Mouse (Mus musculus): ENCODE measurements at regions not wholly inside any gene's neighbourhood (a gene's known extent, or its start where the extent isn't known, plus 50 kb on each side); places are given as distances from the start of the nearest gene placed in this dataset.

GRCm38 (mm10) chr11:64718316-64719085, 260.3 kb upstream of the Elac2 start:
- TF ChIP-seq GATA4 (IDR thresholded peaks at IDR 0.05; ENCODE audit: insufficient replicate concordance, low read length): no peak

- no peak for TF ChIP-seq GATA4 (IDR thresholded peaks at IDR 0.05; ENCODE audit: insufficient replicate concordance, low read length)
These were observed 252.6 kb upstream of the Elac2 start for GRCm38 (mm10) chr11:64726249-64726648.

DNA sequence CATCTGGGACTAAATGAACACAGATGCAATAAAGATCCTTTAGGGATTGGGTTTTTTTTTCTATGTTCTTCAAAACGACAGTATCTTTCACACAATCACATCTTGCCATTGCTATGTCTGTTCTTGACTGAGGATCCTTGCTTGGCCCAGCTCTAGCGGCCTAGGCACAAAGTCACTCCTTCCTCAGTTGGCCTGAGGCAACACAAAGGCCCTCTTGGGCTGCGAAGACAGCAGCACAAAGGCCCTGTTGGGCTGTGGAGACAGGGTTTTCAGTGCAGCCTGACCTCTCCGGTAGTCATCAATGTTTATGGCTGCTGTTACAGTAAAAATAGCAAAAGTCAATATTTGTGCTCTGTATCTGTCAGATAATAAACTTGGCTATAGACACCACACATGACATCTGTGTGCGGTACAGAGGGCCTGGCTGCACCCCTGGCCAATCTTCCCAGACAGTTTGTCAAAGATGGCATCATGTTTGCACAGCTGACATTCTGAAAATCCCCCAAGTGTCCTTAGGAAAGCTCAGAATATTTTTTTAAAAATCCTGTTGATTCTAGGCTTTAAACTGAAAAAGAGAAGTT, 250.9 kb upstream of the Elac2 start:
- TF ChIP-seq GATA4 (IDR thresholded peaks at IDR 0.05; ENCODE audit: insufficient replicate concordance, low read length): no peak

DNA sequence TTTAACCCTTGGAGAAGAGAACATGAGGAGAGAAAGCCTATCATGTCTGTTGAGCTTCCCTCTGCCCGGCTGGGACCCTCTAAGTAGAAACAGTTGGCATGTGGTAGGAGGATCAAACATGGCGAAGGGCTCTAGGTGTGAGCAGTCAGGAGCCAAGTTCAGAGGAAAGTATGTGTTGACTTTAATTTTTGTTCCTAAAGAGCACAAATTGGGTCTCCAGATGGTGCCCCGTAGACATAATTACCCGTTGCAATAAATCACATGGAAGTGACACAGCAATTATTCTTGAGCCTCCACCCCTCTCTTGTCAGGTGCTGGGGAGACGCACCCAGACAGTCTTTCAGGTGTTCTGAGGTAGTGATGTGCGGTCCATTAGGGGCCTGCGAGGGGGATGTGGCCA, 239.9 kb upstream of the Elac2 start:
- no peak for TF ChIP-seq GATA4 (IDR thresholded peaks at IDR 0.05; ENCODE audit: insufficient replicate concordance, low read length)

- no peak for TF ChIP-seq GATA4 (IDR thresholded peaks at IDR 0.05; ENCODE audit: insufficient replicate concordance, low read length)
These were observed 235.1 kb upstream of the Elac2 start for GRCm38 (mm10) chr11:64743753-64744152.

DNA sequence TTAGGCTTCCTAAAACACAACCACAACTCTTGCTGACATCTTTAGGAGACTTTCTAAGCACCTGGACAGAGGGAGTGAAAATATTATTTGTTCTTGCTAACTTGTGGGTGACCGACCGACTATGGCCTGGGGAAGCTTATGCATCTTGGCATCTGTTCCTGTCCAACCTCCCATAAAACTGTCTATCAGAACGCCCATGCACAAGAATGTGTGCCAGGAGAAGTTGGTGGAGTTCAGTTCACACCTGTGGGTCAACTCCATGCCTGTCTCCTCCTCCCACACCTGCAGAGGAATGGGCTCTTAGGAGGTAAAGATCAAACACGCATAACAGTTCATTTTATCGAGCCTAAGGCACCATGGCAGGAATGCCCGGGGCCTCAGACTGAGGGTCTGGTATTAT, 232.7 kb upstream of the Elac2 start:
- TF ChIP-seq GATA4 (IDR thresholded peaks at IDR 0.05; ENCODE audit: insufficient replicate concordance, low read length): no peak

DNA sequence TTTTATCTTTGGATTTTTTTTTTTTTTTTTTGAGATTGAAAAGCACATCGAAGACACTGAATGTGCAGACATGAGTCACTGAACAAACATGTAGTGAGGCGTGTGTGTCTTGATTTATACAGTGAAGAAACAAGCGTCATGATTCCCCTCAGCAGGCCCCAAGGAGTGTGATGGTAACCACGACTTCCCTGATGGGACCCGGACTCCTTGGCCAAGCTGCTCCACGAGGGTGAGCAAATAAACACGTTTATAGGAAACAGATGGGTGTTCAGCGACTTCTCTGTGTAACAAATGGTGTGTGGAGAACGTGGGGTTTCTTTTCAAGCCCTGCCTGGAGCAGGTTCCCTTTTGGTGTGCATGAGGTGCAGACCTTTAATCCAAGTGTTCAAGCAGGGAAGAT, 228.9 kb upstream of the Elac2 start:
- no peak for TF ChIP-seq GATA4 (IDR thresholded peaks at IDR 0.05; ENCODE audit: insufficient replicate concordance, low read length)

DNA sequence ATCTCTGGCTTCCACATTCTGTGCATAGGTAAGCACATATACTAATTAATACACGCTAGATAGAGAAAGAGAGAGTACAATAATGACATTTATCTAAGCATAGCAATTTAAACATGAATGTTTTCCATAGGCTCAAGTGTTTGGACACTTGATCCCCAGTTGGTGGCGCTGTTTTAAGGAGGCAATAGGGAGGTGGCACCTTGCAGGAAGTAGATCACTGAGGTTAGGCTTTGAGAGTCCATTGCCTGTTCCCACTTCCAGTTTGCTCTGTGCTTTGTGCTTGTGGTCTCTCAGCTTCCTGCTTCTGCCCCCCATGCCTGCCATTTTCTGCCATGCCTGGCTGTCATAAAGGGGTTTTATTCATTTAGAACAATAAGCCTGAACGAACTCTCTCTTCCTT, 226.5 kb upstream of the Elac2 start:
- TF ChIP-seq GATA4 (IDR thresholded peaks at IDR 0.05; ENCODE audit: insufficient replicate concordance, low read length): no peak

DNA sequence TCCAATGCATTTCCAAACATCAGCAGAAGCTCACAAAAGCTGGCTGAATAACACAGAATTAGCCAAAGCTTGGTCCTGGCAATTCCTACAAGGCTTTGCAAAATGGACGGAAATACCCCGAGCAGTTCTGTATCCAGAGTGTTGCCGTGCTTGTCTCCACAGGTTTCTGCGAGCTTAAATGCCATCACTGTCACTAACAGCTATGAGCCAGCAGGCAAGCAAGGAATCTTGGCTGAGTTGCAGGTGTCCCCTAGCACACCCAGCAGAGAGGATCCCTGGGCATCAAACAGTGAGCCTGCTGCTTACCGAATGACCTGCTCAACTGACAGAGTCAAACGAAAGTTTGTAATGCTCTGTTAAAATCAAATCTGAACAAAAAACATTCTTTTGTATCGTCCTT, 226.0 kb upstream of the Elac2 start:
- TF ChIP-seq GATA4 (IDR thresholded peaks at IDR 0.05; ENCODE audit: insufficient replicate concordance, low read length): no peak

GRCm38 (mm10) chr11:64754076-64754475, 224.8 kb upstream of the Elac2 start:
- no peak for TF ChIP-seq GATA4 (IDR thresholded peaks at IDR 0.05; ENCODE audit: insufficient replicate concordance, low read length)

GRCm38 (mm10) chr11:64755563-64755962, 223.3 kb upstream of the Elac2 start:
- TF ChIP-seq GATA4 (IDR thresholded peaks at IDR 0.05; ENCODE audit: insufficient replicate concordance, low read length): no peak

GRCm38 (mm10) chr11:64760626-64761025, 218.2 kb upstream of the Elac2 start:
- no peak for TF ChIP-seq GATA4 (IDR thresholded peaks at IDR 0.05; ENCODE audit: insufficient replicate concordance, low read length)

- no peak for TF ChIP-seq GATA4 (IDR thresholded peaks at IDR 0.05; ENCODE audit: insufficient replicate concordance, low read length)
These were observed 216.1 kb upstream of the Elac2 start for GRCm38 (mm10) chr11:64762755-64763154.

DNA sequence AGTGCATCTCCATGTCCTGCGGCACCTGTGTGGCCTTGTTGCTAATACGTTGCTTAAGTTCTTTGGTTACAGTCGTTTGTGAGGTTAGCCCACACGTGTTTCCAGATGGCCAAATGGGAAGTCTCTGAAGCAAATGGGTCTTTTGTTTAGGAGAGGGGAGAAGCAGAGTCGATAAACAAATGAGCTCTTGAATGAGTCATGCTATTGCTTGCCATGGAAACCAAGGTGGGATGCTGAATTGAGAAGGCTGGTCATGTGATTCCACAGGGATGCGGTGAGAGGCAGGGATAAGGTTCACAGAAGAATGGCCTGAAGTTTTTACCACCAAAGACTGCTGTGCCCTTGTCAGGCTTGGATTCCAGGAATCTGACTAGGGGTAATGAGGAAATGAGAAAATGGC, 214.8 kb upstream of the Elac2 start:
- TF ChIP-seq GATA4 (IDR thresholded peaks at IDR 0.05; ENCODE audit: insufficient replicate concordance, low read length): no peak

DNA sequence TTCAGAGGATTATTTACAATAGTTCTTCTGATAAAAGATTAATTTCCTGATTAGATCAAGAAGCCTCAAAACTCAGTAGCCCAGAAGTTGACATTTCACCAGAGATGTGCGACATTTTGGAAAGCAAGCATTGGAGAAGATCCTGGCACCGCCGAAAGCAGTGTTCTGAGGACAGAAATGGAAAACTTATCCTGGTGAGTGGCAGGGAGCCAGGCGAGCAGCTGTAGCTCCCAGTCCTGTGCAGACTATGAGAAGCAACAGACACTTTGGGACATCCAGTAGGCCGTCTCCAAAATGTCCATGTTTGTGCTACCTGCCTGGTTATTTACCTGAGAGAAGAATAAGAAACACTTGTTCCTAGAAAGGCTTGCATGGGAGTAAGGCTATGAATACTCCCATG, 202.1 kb upstream of the Elac2 start:
- TF ChIP-seq GATA4 (IDR thresholded peaks at IDR 0.05; ENCODE audit: insufficient replicate concordance, low read length): no peak

- TF ChIP-seq GATA4 (IDR thresholded peaks at IDR 0.05; ENCODE audit: insufficient replicate concordance, low read length): no peak
These were observed 178.4 kb upstream of the Elac2 start for GRCm38 (mm10) chr11:64800246-64801121.

Measured in liver, adult (tissue).